In the genomic region with DNA sequence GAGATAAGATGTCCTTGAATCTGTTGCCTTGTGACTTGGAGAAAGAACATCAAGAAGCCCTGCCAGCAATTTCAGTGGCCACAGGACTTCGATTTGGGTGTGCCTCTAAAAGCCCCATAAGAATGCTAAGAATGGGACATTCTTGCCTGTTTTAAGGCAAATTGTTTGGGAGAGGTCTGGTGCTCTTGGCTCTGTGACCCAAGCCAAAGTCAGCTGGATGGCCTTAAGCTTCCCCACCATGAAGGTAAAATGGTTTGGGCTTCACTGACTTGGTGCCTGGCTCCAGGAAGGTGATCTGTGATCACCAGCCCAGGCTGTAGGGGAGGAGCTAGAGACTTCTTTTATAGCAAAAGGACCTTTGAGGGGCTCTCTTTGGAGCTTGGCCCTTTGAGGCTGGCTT, we compare ENCODE assay signal across 22 mouse cellular contexts. TPM values are rescaled to one million over a fixed set of nuclear protein-coding genes. Genes with fewer than 3 reads are reported as not detected.
DNase-seq lines count a peak whose midpoint lies in the region; TF ChIP-seq lines count a peak whose summit lies in the region.
"Had no signal": no experiment of that assay in that cellular context is flagged by ENCODE, and none has a peak within 500 bp of the region (broad histone marks: within the 10 kb centered on the region; RNA-seq: fewer than 3 reads in every experiment).

No protein-coding gene starts in this region.

- H3K4me3 ChIP-seq in E14TG2a.4 (replicated peaks; ENCODE audit: low read length): peak overlapping the region; percentile 24
- H3K4me3 ChIP-seq in ES-E14 (ENCODE audit: insufficient read depth in 1 of 2, low read depth in 1 of 2, low read length in 2 of 2, poor library complexity in 1 of 2, severe bottlenecking in 1 of 2): peak overlapping the region in 1 of 2 experiments; percentile 8; a peak in 1 of 4 replicates
- H3K4me3 ChIP-seq: embryonic facial prominence, embryonic 12.5 days; embryonic facial prominence, embryonic 15.5 days; gastrocnemius, adult 2 months had no signal

- intact Hi-C loops in gastrocnemius, postnatal 14 days (cut with DNase I; ENCODE audit: low total_unique reads): no loop called here

- DNase-seq in 3134 (ENCODE audit: extremely low read depth, insufficient read length, low spot score) (peak; percentile 25), ES-E14 (ENCODE audit: low read depth, low spot score) (peak; percentile 81), ZHBTc4 (ENCODE audit: low read depth, low spot score) (peak; percentile 97)
- DNase-seq in Muller cell, postnatal 12 days (ENCODE audit: inconsistent ontology term): no peak
- DNase-seq in gastrocnemius, postnatal 14 days: no peak
- DNase-seq: adrenal gland, postnatal 10 days; cerebellum, adult 11 months; cerebellum, adult 2 months; cerebellum, adult 9-11 months; cerebellum, postnatal 25 days; forebrain, postnatal 0 days; gastrocnemius, adult 2 months; gastrocnemius, postnatal 25 days; heart, postnatal 4 days; kidney, adult 18-20 months; kidney, adult 9 months had no signal

- in situ Hi-C loops in ES-E14 (cut with MboI; ENCODE audit: low sequenced_read_pairs in 2 of 2, unreplicated experiment in 2 of 2): no loop called here

- H3K9ac ChIP-seq in ES-E14 (ENCODE audit: insufficient read depth, low read depth, low read length, poor library complexity, severe bottlenecking): no peak overlapping the region; the same call in 1 of the 2 replicates
- H3K9ac ChIP-seq: embryonic facial prominence, embryonic 12.5 days; embryonic facial prominence, embryonic 15.5 days; forebrain, postnatal 0 days; hindbrain, embryonic 14.5 days had no signal

- H3K36me3 ChIP-seq in E14TG2a.4 (ENCODE audit: insufficient read depth, low read length) (no peaks in the 10 kb centered on the region), ES-E14 (ENCODE audit: control insufficient read depth, insufficient read depth, low read length, poor library complexity, severe bottlenecking) (no peaks in the 10 kb centered on the region)
- H3K36me3 ChIP-seq: embryonic facial prominence, embryonic 12.5 days; embryonic facial prominence, embryonic 15.5 days had no signal

- peak overlapping the region; percentile 80 for H3K27ac ChIP-seq in ES-E14 (ENCODE audit: insufficient read depth, low read depth, low read length, poor library complexity, severe bottlenecking)
- H3K27ac ChIP-seq: embryonic facial prominence, embryonic 12.5 days; embryonic facial prominence, embryonic 15.5 days; gastrocnemius, adult 2 months; hindbrain, embryonic 14.5 days; hindbrain, postnatal 0 days had no signal

- H3K9me3 ChIP-seq in E14TG2a.4 (ENCODE audit: low read length) (peaks cover 5% of the 10 kb centered on the region), ES-E14 (ENCODE audit: control insufficient read depth, insufficient read depth, low read depth, low read length) (no peaks in the 10 kb centered on the region)
- H3K9me3 ChIP-seq: embryonic facial prominence, embryonic 12.5 days; embryonic facial prominence, embryonic 15.5 days had no signal

- H3K27me3 ChIP-seq in E14TG2a.4 (ENCODE audit: insufficient read depth, low read length): no peaks in the 10 kb centered on the region
- H3K27me3 ChIP-seq: CH12.LX; embryonic facial prominence, embryonic 12.5 days; embryonic facial prominence, embryonic 15.5 days had no signal

- no peak for TF ChIP-seq CTCF in E14TG2a.4 (conservative IDR thresholded peaks at IDR 0.05; ENCODE audit: low read length)

- peaks cover 49% of the 10 kb centered on the region for H3K4me1 ChIP-seq in E14TG2a.4 (replicated peaks; ENCODE audit: low read depth, low read length)
- peaks cover 5 to 12% of the 10 kb centered on the region in 2 experiments; a peak in 3 of 4 replicates for H3K4me1 ChIP-seq in ES-E14 (ENCODE audit: control insufficient read depth in 2 of 2, insufficient read depth in 2 of 2, low read length in 2 of 2, poor library complexity in 1 of 2)
- H3K4me1 ChIP-seq: embryonic facial prominence, embryonic 12.5 days; embryonic facial prominence, embryonic 15.5 days had no signal

TF ChIP-seq in ES-E14, 5 proteins besides CTCF, POLR2A, EP300 and RAD21:
- 0 out of 2 replicates have a peak, but pooled peaks have one; percentile 38 for TF ChIP-seq CHD2 (IDR thresholded peaks at IDR 0.05; ENCODE audit: low read depth, low read length)
- 0 out of 2 replicates have a peak, but pooled peaks have one; percentile 2 for TF ChIP-seq MAFK (IDR thresholded peaks at IDR 0.05; ENCODE audit: insufficient read depth, low read depth, low read length)
- TF ChIP-seq HCFC1 (IDR thresholded peaks at IDR 0.05; ENCODE audit: borderline replicate concordance, insufficient read depth, low read length): no peak
TF ChIP-seq in ES-E14: peak in this region for 2.

RNA-seq across cellular contexts. Expression of gene Mtf2, which starts 13.3 kb away (rescaled TPM):
- 236 and 242 TPM in 2 replicates for total RNA-seq in ES-E14 (2012; rRNA removed)
- total RNA-seq in gastrocnemius, postnatal 14 days (2021): 10 to 100 TPM; 13.7 to 13.9 TPM

Comparison
In these comparisons a context has a peak if more than half of its experiments do, and no peak if none do; other contexts are left out.
1. DNase-seq: peak in 3134 (single experiment), ES-E14 (single experiment) and ZHBTc4 (single experiment); none in Muller cell, postnatal 12 days (single experiment) and gastrocnemius, postnatal 14 days (single experiment).
2. RNA of gene Mtf2, which starts 13.3 kb away (total RNA-seq): 236 to 242 TPM in ES-E14; 13.7 to 13.9 TPM in gastrocnemius, postnatal 14 days; every median in the first group is over 10 times any median in the second.